Mouse (Mus musculus) intestine, postnatal 0 days (tissue): ENCODE measurements around the gene Elmod3. TPM values are rescaled to one million over a fixed set of nuclear protein-coding genes. Genes with fewer than 3 reads are reported as not detected.
A peak's percentile ranks its signal among the peaks of the same experiment; 100 is the strongest.

ENCODE experiments used
- ATAC-seq: fragments of 200-750 bp; cut with Nextera tagmentation; 2 replicates; pipeline ENCODE4 v1.8.0; 2017; ENCODE audit warnings: mild to moderate bottlenecking, moderate TSS enrichment, moderate library complexity
- H3K27ac ChIP-seq: fragments of 300-500 bp; sonication (generic); 2 replicates; pipeline ENCODE4 v1.5.1; 2014; ENCODE audit warnings: mild to moderate bottlenecking, low read depth, low read length, moderate library complexity
- H3K27me3 ChIP-seq: fragments of 300-500 bp; sonication (generic); replicated peaks from 2 replicates; pipeline ENCODE4 v1.6.1; 2014; ENCODE audit warnings: low read length, mixed read lengths; ENCODE audit not compliant: control insufficient read depth, insufficient read depth
- H3K36me3 ChIP-seq: fragments of 300-500 bp; sonication (generic); 2 replicates; pipeline ENCODE4 v1.6.1; 2014; ENCODE audit warnings: mild to moderate bottlenecking, moderate library complexity; ENCODE audit not compliant: control insufficient read depth, insufficient read depth
- H3K4me1 ChIP-seq: fragments of 300-500 bp; sonication (generic); replicated peaks from 2 replicates; pipeline ENCODE4 v1.6.1; 2014; ENCODE audit warnings: antibody characterized with exemption, low read length, mixed read lengths; ENCODE audit not compliant: control insufficient read depth, insufficient read depth
- H3K4me2 ChIP-seq: fragments of 300-500 bp; sonication (generic); replicated peaks from 2 replicates; pipeline ENCODE4 v1.6.1; 2014; ENCODE audit warnings: low read depth, mild to moderate bottlenecking, moderate library complexity
- H3K4me3 ChIP-seq: fragments of 300-500 bp; sonication (generic); 2 replicates; pipeline ENCODE4 v1.5.1; 2014; ENCODE audit warnings: low read depth, low read length
- H3K9ac ChIP-seq: fragments of 300-500 bp; sonication (generic); 2 replicates; pipeline ENCODE4 v1.6.1; 2014; ENCODE audit warnings: mild to moderate bottlenecking, low read depth, low read length
- H3K9me3 ChIP-seq: fragments of 300-500 bp; sonication (generic); 2 replicates; pipeline ENCODE4 v1.6.1; 2016; ENCODE audit warnings: mixed run types; ENCODE audit not compliant: control insufficient read depth
- CTCF ChIP-seq: sonication (generic); IDR thresholded peaks from 2 replicates; pipeline ENCODE4 v1.5.1; 2016; ENCODE audit warnings: low read depth, mild to moderate bottlenecking, control low read depth, antibody characterized with exemption, moderate library complexity
- WGBS: fragments of 180-500 bp; shearing (Covaris S2); extraction: QIAGEN DNeasy Blood & Tissue Kit; methylation state at CpG from one replicate; pipeline ENCODE4 v1.1.7; 2014; 5-methylcytosine and 5-hydroxymethylcytosine counted together
- polyA plus RNA-seq: library from polyadenylated mRNA; unstranded; fragments of >200 nt; fragmentation: Nextera tagmentation; extraction: Ambion mirVana; gene quantifications from 2 replicates; pipeline ENCODE4 v1.2.1, GENCODE M21; 2015

Gene Elmod3
- polyA plus RNA-seq, 1 experiment from 2014 or later, result 11.7 TPM

DNA sequence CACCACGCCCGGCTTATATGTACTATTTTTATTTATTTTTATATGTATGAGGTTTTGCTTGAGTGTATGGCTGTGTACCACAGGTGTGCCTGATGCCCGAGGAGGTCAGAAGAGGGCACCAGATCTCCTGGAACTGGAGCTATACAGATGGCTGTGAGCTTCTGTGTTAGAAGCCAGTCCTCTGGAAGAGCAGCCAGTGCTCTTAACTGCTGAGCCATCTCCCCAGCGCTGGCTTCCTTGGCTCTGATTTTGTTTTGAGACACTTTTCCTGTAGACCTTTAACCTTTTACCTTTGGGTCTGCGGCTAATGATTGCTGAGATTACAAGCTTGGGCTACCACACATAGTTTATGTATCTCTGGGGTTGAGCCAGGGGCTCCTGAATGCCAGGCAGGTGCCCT lies 30.7 kb downstream of the Elmod3 start:
- no peaks in the 10 kb centered on the region for H3K27me3 ChIP-seq
- peaks cover 19% of the 10 kb centered on the region for H3K36me3 ChIP-seq
- 77% methylated on average over 5 of the region's 5 CpGs for WGBS
- H3K9me3 ChIP-seq, result no peaks in the 10 kb centered on the region
- no peaks in the 10 kb centered on the region for H3K4me1 ChIP-seq
- H3K4me2 ChIP-seq, result no peak overlapping the region
- no peak overlapping the region for H3K27ac ChIP-seq
- peak; percentile 51 for TF ChIP-seq CTCF
- no peak overlapping the region for H3K4me3 ChIP-seq
- no peak for ATAC-seq
- H3K9ac ChIP-seq, result no peak overlapping the region

DNA sequence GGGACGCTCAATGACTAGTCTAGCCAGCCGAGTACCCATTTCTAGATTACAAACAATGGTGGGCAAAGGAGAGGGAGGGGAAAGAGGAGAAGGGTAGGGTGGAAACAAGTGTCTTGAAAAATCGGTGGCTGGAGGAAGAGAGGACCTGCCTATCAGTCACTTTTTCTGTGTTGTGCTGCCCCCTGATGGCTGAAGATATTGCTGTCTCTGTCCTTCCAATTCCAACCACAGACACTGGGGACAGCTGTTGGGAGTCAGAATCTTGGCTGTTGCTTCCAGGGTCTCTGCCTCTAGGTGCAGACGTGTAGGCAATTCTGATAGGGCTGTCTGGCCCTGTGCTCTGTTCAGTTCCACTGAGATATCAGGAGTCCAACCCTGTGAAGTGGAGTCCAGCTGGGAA lies 32.2 kb downstream of the Elmod3 start:
- Histone ChIP-seq H3K4me2 (peak overlapping the region; percentile 48), H3K36me3 (peaks cover 17% of the 10 kb centered on the region), H3K9ac (no peak overlapping the region; the same call in 1 of the 2 replicates), H3K9me3 (no peaks in the 10 kb centered on the region), H3K4me3 (no peak overlapping the region), H3K27me3 (no peaks in the 10 kb centered on the region), H3K4me1 (no peaks in the 10 kb centered on the region), H3K27ac (0 out of 2 replicates have a peak overlapping the region, but pooled peaks have one; percentile 15)
- peak; percentile 71 for ATAC-seq
- TF ChIP-seq CTCF, result peak; percentile 92
- WGBS, result 6% methylated on average over 4 of the region's 4 CpGs

DNA sequence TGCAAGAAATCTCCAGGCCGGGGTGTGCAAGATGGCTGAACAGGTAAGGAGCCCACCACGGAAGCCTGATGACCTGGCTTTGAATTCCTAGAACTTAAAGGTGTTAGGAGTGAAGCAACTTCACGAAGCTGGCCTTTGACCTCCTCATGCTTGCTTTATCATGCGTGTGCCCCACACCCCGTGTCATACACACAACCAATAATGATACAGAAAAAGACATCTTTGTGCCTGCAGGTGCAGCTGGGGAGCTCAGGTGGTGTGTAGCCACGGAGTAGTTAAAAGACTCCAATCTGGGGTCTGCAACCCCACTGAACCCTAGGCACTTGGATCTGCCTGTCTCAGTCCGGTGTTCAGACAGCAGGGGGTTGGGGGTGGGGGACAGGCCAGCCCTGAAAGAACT lies 32.7 kb downstream of the Elmod3 start:
- Histone ChIP-seq H3K4me2 (peak overlapping the region; percentile 48), H3K9ac (no peak overlapping the region; the same call in 1 of the 2 replicates), H3K4me1 (no peaks in the 10 kb centered on the region), H3K27me3 (no peaks in the 10 kb centered on the region), H3K9me3 (no peaks in the 10 kb centered on the region), H3K4me3 (no peak overlapping the region), H3K36me3 (peaks cover 17% of the 10 kb centered on the region), H3K27ac (no peak overlapping the region)
- no peak for TF ChIP-seq CTCF
- ATAC-seq, result peak; percentile 51
- WGBS, result 50% methylated on average over 7 of the region's 7 CpGs

DNA sequence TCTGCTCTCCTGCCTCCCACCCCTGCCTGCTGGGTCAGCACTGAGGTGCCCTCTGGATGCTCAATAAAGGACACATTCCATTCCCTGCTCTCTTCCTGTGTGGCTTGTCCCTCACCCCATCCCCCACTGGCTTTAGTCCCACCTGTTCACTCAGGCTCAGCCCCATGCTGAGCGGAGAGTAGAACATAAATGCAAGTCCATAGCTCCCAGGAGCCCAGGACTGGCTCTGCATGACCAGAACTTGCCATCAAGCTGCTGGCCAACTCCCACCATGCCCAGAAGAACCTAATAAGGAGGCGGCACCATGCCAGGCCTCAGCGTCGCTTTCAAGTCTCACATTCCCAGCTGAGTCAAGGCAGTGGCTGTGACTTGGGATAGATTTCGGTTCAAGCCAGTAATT lies 35.3 kb downstream of the Elmod3 start:
- WGBS, result 83% methylated on average over 5 of the region's 5 CpGs
- ATAC-seq, result no peak
- H3K9ac ChIP-seq, result no peak overlapping the region

DNA sequence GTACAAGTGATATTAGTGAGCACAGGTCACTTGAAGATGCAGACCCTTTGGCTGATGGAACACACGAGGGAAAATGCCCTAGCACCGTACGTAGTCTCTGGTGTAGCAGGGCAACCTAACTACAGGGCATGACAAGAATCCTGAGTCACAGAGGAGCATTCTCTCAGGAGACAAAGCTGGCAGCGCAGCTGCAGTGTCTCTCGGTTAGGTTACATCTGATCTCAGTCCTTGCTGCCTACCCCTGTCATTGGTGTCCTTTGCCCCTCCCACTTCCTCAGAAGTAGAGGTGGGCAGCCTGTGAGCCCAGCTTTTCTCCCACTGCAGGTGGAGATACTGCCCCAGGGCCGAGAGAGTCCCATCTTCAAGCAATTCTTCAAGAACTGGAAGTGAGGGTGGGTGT lies 35.7 kb downstream of the Elmod3 start:
- WGBS, result 67% methylated on average over 6 of the region's 6 CpGs
- Histone ChIP-seq H3K4me1 (no peaks in the 10 kb centered on the region), H3K9me3 (no peaks in the 10 kb centered on the region), H3K36me3 (no peaks in the 10 kb centered on the region; the same call in 1 of the 2 replicates), H3K27ac (no peak overlapping the region), H3K4me2 (no peak overlapping the region), H3K9ac (no peak overlapping the region), H3K27me3 (no peaks in the 10 kb centered on the region), H3K4me3 (no peak overlapping the region)
- no peak for ATAC-seq
- TF ChIP-seq CTCF, result no peak

More for the DNA sequence above, 35.3 kb downstream of the Elmod3 start:
- H3K36me3 ChIP-seq, result peaks cover 3% of the 10 kb centered on the region
- H3K9me3 ChIP-seq, result no peaks in the 10 kb centered on the region
- no peak overlapping the region for H3K4me3 ChIP-seq
- H3K27me3 ChIP-seq, result no peaks in the 10 kb centered on the region
- TF ChIP-seq CTCF, result no peak
- H3K4me1 ChIP-seq, result no peaks in the 10 kb centered on the region
- no peak overlapping the region for H3K4me2 ChIP-seq
- no peak overlapping the region for H3K27ac ChIP-seq

DNA sequence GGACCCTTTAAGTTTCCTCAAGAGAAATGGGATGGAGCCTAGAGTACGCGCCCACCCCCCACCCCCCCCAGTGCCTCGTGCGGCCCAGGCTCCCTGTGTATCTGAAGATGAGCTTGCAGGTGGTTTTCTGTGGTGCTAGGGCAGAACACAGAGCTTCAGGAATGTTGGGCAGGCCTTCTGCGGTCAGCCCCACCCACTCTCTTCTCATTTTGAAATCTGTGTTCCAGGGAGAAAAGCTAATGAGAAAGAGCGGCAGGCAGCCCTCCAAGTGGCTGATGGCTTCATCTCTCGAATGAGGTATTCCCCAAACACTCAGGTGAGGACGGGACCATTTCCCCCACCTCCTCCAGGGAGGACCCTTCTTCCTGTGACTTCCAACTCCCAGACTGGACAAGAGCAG lies 37.4 kb downstream of the Elmod3 start:
- H3K27me3 ChIP-seq, result no peaks in the 10 kb centered on the region
- no peak overlapping the region for H3K4me3 ChIP-seq
- H3K27ac ChIP-seq, result no peak overlapping the region
- no peak overlapping the region for H3K9ac ChIP-seq
- H3K9me3 ChIP-seq, result no peaks in the 10 kb centered on the region
- no peak for ATAC-seq
- no peak overlapping the region for H3K4me2 ChIP-seq
- H3K4me1 ChIP-seq, result no peaks in the 10 kb centered on the region
- TF ChIP-seq CTCF, result no peak
- no peaks in the 10 kb centered on the region; the same call in 1 of the 2 replicates for H3K36me3 ChIP-seq
- 67% methylated on average over 8 of the region's 8 CpGs for WGBS

DNA sequence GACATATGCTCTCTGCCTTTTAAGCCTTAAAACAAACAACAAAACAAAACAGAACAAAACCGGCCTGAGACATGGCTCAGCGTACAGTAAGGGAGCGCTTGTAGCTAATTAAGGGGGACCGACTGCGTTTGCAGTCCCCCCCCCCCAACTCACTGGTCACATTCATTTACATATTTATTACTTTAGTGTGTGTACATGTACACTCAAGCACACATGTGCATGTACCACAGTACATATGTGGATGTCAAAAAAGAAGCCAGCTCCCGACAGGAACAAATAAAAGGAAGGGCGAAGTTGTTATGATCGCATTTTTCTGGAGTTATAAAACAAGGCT lies 45.2 kb downstream of the Elmod3 start:
- Histone ChIP-seq H3K36me3 (no peaks in the 10 kb centered on the region; the same call in 1 of the 2 replicates), H3K27me3 (no peaks in the 10 kb centered on the region), H3K4me2 (peak overlapping the region; percentile 59), H3K4me3 (peak overlapping the region; percentile 37), H3K4me1 (peaks cover 19% of the 10 kb centered on the region), H3K27ac (peak overlapping the region; percentile 66), H3K9ac (peak overlapping the region; percentile 40; the same call in 1 of the 2 replicates), H3K9me3 (no peaks in the 10 kb centered on the region)
- 12% methylated on average over 8 of the region's 8 CpGs for WGBS
- TF ChIP-seq CTCF, result no peak
- peak; percentile 11; the same call in 1 of the 2 replicates for ATAC-seq
